Mouse (Mus musculus) right cerebral cortex, postnatal 36 days (tissue): Measurements from ENCODE around the gene Nol3.

ENCODE experiments used
- DNase-seq, 2 experiments: peaks; one replicate each; pipeline ENCODE4 v3.0.0; 2022; ENCODE audit warnings: low spot score in 2 of 2, mixed read lengths in 1 of 2

Nol3 gene

GRCm38 (mm10) chr8:105263244-105263912 lies 12.6 kb upstream of the Nol3 start:
- no peak for DNase-seq

- no peak for DNase-seq
These were observed 11.6 kb upstream of the Nol3 start, which contains the start of the genes Tradd and Fbxl8 for GRCm38 (mm10) chr8:105264024-105264982. TSS of gene Tradd (minus strand) at chr8:105264609. TSS of gene Fbxl8 (plus strand) at chr8:105264648.

GRCm38 (mm10) chr8:105265128-105265527 lies 10.8 kb upstream of the Nol3 start:
- no peak for DNase-seq

- DNase-seq = no peak
These were observed 9.2 kb upstream of the Nol3 start for GRCm38 (mm10) chr8:105266775-105267174.

- peak; percentile 85 to 88 for DNase-seq
These were observed 7.4 kb upstream of the Nol3 start for GRCm38 (mm10) chr8:105268342-105269074.

GRCm38 (mm10) chr8:105269075-105269458 lies 6.9 kb upstream of the Nol3 start:
- DNase-seq = no peak

GRCm38 (mm10) chr8:105269461-105269947 lies 6.4 kb upstream of the Nol3 start, which contains the start of gene Hsf4:
TSS of gene Hsf4 (plus strand) at chr8:105269801.
- DNase-seq = no peak

DNA sequence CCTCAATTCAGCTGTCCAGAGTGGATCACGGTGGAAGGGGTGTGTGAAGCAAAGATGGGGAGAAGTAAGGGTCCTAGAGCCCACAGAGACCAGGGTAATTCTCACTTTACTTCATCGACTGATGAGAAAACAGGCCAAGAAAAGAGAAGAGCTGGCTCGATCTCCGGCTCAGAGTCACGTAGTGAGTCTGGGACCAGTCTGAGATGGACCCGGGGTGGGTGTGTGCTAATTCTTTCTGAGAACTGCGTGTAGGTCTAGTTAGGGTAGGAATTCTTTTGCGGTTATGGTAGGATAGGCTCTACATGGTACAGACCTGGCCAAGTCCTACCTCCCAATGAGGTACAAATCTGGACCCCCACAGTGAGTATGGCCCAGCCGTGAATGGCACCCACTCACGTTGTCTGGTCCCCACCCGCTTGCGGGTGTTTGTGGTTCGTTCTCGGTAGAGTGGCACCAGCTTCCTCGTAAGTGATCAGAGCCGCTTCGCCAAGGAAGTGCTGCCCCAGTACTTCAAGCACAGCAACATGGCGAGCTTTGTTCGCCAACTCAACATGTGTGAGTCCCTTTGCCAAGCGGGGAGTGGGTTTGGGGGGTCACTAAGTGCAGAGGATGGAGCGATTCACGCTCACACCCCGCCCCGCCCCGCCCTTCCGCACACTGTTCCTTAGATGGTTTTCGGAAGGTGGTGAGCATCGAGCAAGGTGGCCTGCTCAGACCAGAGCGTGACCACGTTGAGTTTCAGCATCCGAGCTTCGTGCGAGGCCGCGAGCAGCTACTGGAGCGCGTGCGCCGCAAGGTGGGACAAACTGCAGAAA lies 5.6 kb upstream of the Nol3 start:
- no peak for DNase-seq

- DNase-seq = no peak
These were observed 5.1 kb upstream of the Nol3 start for GRCm38 (mm10) chr8:105270916-105271186.

GRCm38 (mm10) chr8:105275387-105275786 lies 553 bp upstream of the Nol3 start:
- no peak for DNase-seq

DNA sequence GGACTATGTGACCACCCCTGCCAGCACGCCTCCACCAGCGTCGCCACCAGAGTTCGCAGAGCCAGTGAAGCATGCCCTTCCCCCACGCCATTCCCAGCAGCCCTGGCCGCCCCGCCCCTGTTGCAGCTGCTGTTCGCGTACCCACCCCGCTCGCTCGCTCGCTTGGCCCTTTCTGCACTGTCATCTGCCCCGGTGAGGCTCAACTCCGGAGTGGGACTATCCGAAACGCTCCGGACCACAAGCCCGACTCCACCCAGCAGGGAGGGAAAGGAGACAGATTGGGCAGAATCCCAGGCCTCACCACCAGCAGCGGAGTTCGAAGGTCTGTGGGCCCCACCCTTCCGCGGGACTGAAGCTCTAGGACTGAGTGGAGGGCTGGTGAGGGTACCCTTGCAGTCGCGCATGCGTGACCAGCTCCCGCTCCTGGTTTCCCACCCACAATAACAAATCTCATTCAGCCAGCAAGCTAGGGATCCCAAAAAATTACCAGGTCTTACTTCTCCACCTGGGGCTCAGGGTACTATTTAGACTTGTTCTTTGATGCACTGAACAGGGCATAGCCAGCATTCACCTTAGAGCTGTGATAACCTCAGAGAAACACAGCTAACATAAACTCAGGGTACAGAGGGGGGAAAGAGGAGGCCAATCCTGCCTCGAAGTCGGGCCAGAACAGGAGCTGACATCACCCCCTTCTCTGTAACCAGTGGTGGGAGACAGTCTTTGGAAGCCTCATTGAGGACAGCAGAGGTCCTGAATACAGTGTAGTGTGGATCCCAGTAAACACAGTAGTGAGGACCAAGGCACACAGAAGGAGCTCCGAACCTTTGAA lies 566 bp downstream of the Nol3 start:
- DNase-seq = no peak

DNA sequence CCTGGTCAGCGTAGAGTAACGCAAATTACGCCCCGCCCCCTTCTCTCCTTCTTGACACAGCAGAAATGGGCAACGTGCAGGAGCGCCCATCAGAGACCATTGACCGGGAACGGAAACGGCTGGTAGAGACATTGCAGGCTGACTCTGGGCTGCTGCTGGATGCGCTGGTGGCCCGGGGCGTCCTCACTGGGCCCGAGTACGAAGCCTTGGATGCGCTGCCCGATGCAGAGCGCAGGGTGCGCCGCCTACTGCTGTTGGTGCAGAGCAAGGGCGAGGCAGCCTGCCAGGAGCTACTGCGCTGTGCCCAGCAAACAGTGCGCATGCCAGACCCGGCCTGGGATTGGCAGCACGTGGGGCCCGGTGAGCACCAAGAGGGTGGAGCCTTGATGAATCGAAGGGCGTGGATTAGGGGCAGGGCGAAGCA lies 3.0 kb downstream of the Nol3 start:
- DNase-seq = peak; percentile 82 to 83

- DNase-seq = no peak
These were observed 4.6 kb downstream of the Nol3 start for GRCm38 (mm10) chr8:105280567-105280966.

- DNase-seq = no peak
These were observed 5.9 kb downstream of the Nol3 start for GRCm38 (mm10) chr8:105281821-105282220.

DNA sequence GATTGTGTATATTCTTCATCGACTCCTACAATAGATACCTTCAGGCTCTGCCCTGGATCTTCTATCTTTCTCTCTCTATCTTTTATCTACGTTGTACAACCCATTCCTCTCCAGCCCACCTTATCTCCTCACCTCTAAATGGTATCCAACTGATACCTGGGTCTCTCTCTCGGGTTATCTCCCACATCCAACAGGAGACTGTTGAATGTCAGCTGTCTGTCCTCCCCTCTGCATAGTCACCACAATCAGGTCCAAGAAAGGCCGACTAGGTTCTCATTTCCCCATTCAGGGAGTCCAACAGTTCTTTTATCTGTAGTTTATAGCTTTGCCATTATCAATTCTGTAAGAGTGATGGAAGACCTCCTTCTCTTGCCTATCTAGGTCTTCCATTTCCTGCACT lies 6.3 kb downstream of the Nol3 start:
- DNase-seq = no peak

DNA sequence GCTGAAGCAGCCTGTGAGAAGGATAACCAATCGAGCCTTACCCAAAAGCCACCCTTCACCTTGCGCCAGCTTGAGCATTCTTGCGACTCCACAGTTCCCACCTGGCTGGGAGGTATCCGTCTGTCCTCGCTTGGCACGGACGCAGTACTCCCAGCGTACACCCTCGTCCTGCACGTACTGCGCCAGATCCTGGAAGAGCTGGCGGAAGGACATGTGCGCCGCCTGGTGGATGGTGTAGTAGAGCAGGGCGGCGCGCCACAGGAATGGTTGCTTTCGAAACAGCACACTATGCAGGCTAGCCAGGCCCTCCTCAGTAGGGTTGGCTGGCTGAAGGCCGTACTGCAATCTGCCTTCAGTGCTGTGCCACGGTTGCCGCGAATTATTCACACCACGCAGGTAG lies 7.1 kb downstream of the Nol3 start:
- no peak for DNase-seq

DNA sequence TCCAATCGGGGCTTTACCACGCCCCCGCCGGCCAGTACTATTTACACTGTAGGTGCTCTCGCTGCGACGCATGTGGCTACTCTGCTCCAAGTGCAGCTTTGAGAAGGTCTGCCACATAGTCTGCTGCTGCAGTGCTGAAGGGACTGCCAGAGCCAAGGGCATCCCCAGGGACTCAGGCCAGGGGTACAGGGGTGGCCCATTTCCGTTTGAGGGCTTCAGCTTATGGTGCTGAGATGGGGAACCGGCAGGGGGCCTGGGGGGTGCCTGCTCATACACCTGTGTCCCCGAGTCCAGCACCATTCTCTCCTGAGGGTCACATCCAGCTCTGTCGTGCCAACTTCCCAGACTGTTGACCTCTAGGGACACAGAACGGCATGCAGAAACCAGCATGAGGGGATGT lies 9.6 kb downstream of the Nol3 start:
- no peak for DNase-seq

DNA sequence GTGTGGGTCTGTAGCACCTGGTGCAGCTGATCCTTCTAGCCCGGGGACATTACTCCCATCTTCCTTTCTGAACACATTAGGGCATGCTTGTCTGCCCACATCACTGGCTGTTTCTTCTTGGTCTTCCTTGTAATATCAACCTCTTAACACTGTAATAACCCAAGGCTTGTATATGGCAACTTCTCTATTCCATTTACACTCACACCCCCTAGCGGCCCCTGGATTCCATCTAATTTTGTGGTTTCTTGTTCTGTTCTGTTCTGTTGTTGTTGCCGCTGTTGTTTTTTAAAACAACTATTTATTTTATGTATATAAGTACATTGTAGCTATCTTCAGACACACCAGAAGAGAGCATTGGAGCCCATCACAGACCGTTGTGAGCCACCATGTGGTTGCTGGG lies 11.0 kb downstream of the Nol3 start:
- no peak for DNase-seq

GRCm38 (mm10) chr8:105288231-105288630 lies 12.3 kb downstream of the Nol3 start:
- no peak for DNase-seq

DNA sequence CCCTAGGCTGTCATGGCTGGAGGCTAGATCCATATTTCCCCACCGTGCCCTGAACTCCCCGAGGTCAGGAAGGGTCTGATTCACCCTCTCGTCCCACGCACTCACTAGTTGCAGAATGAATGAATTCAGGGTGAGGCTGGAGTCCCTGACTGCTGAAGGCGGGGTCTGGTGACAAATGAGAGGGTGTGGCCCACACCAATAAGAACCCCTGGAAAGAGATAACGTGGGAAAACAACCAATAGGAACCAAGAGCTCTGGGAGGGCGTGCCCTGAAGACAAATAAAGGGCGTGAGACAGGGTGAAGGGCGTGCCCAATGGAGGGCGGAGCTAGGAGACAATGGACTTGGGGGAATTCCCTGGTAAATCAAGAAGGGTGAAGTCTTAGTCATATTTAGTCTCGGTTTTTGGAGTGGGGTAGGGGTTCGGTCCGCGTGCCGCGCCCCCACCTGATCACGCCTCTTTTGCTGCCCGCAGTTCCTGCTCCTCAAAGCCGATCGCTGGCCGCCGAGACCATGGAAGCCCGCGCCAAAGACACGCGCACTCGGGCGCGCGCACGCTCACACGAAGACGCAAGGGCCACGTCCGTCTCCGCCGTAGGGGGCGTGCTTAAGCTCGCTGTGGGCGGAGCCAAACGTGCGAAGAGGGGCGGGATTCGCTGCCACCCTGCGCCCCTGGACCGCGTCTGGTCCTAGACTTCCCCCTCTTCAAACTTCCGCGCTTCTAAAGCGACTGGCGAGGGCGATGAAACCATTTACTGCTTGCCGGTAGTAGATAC lies 13.2 kb downstream of the Nol3 start:
- DNase-seq = peak; percentile 92
